In the genomic region with DNA sequence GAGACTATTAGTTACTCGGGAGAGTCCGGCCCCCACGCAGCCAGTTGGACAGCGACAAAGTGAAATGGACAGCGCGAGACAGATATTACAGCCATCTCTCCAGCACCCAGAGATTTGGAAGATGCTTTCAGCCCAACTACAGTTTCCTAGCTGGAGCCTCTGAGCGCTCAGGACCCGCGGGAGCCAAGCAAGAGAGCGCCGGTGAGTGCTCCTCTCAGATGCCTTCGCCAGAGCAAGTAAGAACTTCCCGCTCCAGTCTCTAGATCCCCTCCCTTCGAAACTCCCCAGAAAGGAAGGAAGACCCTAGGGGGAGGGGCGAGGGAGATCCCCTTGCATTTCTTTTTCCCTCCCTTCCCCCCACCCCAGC, we compare ENCODE assay signal across 9 mouse cellular contexts. TPM values are rescaled to one million over a fixed set of nuclear protein-coding genes. Genes with fewer than 3 reads are reported as not detected.
A peak's percentile ranks its signal among the peaks of the same experiment; 100 is the strongest.
DNase-seq lines count a peak whose midpoint lies in the region; ATAC-seq and TF ChIP-seq lines count a peak whose summit lies in the region.
"Had no signal": no experiment of that assay in that cellular context is flagged by ENCODE, and none has a peak within 500 bp of the region (broad histone marks: within the 10 kb centered on the region; RNA-seq: fewer than 3 reads in every experiment).

No protein-coding gene starts in this region.

- no peak for TF ChIP-seq POLR2A in thymus, adult 2 months (IDR thresholded peaks at IDR 0.05; ENCODE audit: control insufficient read depth, extremely low read depth, insufficient read depth, low read length, poor library complexity)

- H3K9me3 ChIP-seq in forebrain, postnatal 0 days (ENCODE audit: low read length) = no peaks in the 10 kb centered on the region
- H3K9me3 ChIP-seq in midbrain, embryonic 13.5 days = no peaks in the 10 kb centered on the region

- peak overlapping the region; percentile 54 for H3K4me3 ChIP-seq in forebrain, postnatal 0 days (ENCODE audit: low read depth, low read length)
- peak overlapping the region; percentile 45 for H3K4me3 ChIP-seq in midbrain, embryonic 13.5 days (replicated peaks)
- no peak overlapping the region for H3K4me3 ChIP-seq in thymus, adult 2 months (ENCODE audit: control insufficient read depth, insufficient read depth, low read length)

- no peaks in the 10 kb centered on the region for H3K36me3 ChIP-seq in forebrain, postnatal 0 days (ENCODE audit: insufficient read depth)
- H3K36me3 ChIP-seq in midbrain, embryonic 13.5 days = no peaks in the 10 kb centered on the region
- H3K36me3 ChIP-seq in thymus, adult 2 months (ENCODE audit: control insufficient read depth, insufficient read depth, low read length) = no peaks in the 10 kb centered on the region

- peaks cover 3% of the 10 kb centered on the region; the same call in 1 of the 2 replicates for H3K4me1 ChIP-seq in forebrain, postnatal 0 days (ENCODE audit: insufficient read depth)
- 0 out of 2 replicates have a peak, but pooled peaks cover 17% of the 10 kb centered on the region for H3K4me1 ChIP-seq in midbrain, embryonic 13.5 days (replicated peaks)
- H3K4me1 ChIP-seq in thymus, adult 2 months (replicated peaks; ENCODE audit: control insufficient read depth, insufficient read depth, low read length) = no peaks in the 10 kb centered on the region

- H3K27me3 ChIP-seq in forebrain, postnatal 0 days (ENCODE audit: insufficient read depth, low read length) = peaks cover 11% of the 10 kb centered on the region; the same call in 1 of the 2 replicates
- H3K27me3 ChIP-seq in midbrain, embryonic 13.5 days = peaks cover 41% of the 10 kb centered on the region
- 0 out of 2 replicates have a peak, but pooled peaks cover 2% of the 10 kb centered on the region for H3K27me3 ChIP-seq in thymus, adult 2 months (ENCODE audit: control insufficient read depth, insufficient read depth, low read length)

- peak overlapping the region; percentile 55 for H3K9ac ChIP-seq in forebrain, postnatal 0 days
- peak overlapping the region; percentile 48 for H3K9ac ChIP-seq in midbrain, embryonic 13.5 days (replicated peaks)

- no peak for TF ChIP-seq CTCF in forebrain, postnatal 0 days (IDR thresholded peaks at IDR 0.05; ENCODE audit: low read depth)
- TF ChIP-seq CTCF in thymus, adult 2 months (IDR thresholded peaks at IDR 0.05; ENCODE audit: borderline replicate concordance, control insufficient read depth, extremely low read depth, insufficient read depth, low read length, poor library complexity) = no peak

- H3K4me2 ChIP-seq in forebrain, postnatal 0 days (ENCODE audit: low read depth) = peak overlapping the region; percentile 97
- peak overlapping the region; percentile 73 for H3K4me2 ChIP-seq in midbrain, embryonic 13.5 days (replicated peaks)

- WGBS in forebrain, postnatal 0 days = under 1% methylated on average over 15 of the region's 15 CpGs
- under 1% methylated on average over 15 of the region's 15 CpGs for WGBS in midbrain, embryonic 13.5 days
- WGBS in thymus, adult 2 months = 6% methylated on average over 15 of the region's 15 CpGs

- peak; percentile 52 for ATAC-seq in forebrain, postnatal 0 days
- ATAC-seq in midbrain, embryonic 13.5 days = peak; percentile 17; the same call in 1 of the 2 replicates
- ATAC-seq in megakaryocyte-erythroid progenitor cell, adult 5-6 weeks (replicated peaks; ENCODE audit: low FRiP score, low TSS enrichment, poor library complexity, severe bottlenecking) = no peak

- DNase-seq in kidney, postnatal 10 days = peak; percentile 15
- DNase-seq in kidney, postnatal 25 days = no peak
- DNase-seq in ZHBTc4 (ENCODE audit: low read depth, low spot score) = peak; percentile 5
- peak; percentile 34 for DNase-seq in forebrain, postnatal 0 days
- no peak for DNase-seq in thymus, adult 2 months
- DNase-seq in adrenal gland, postnatal 36 days = no peak
- DNase-seq: kidney, adult 11 months had no signal

- no peak overlapping the region for H3K27ac ChIP-seq in forebrain, postnatal 0 days (ENCODE audit: low read depth, low read length)
- no peak overlapping the region for H3K27ac ChIP-seq in midbrain, embryonic 13.5 days
- no peak overlapping the region for H3K27ac ChIP-seq in thymus, adult 2 months (ENCODE audit: control insufficient read depth, insufficient read depth, low read length)

RNA-seq across cellular contexts. Expression of a gene that starts 0.4 kb away (rescaled TPM):
- total RNA-seq in forebrain, postnatal 0 days (2014; rRNA removed) = 7.5 and 8.4 TPM in 2 replicates
- polyA plus RNA-seq in forebrain, postnatal 0 days (2015; fragmentation: Nextera tagmentation; extraction: Ambion mirVana) = 3.1 and 4.7 TPM in 2 replicates
- 0.57 and 0.78 TPM in 2 replicates for polyA plus RNA-seq in midbrain, embryonic 13.5 days (2015; fragmentation: Nextera tagmentation; extraction: Ambion mirVana)
- not detected in 2 replicates for total RNA-seq in megakaryocyte-erythroid progenitor cell, adult 5-6 weeks (2014; fragmentation: Nextera tagmentation)
- total RNA-seq in megakaryocyte-erythroid progenitor cell, adult 5-6 weeks (2017) = not detected in 2 replicates
- 0.04 TPM in 2 replicates for polyA plus RNA-seq in thymus, adult 2 months (2012; rRNA removed)
- total RNA-seq in adrenal gland, postnatal 36 days (2021) = not detected

Comparison
In these comparisons a context has a peak if more than half of its experiments do, and no peak if none do; other contexts are left out.
1. DNase-seq: peak in kidney, postnatal 10 days (single experiment), ZHBTc4 (single experiment) and forebrain, postnatal 0 days (single experiment); none in kidney, postnatal 25 days (0 of 2), thymus, adult 2 months (single experiment) and adrenal gland, postnatal 36 days (0 of 2).